Mouse (Mus musculus) forebrain, embryonic 10.5 days (tissue): ENCODE data around the gene Cyp2j5. TPM values are rescaled to one million over a fixed set of nuclear protein-coding genes. Genes with fewer than 3 reads are reported as not detected.

Experiments used
- DNase-seq: peaks from one replicate; pipeline ENCODE4 v3.0.0-alpha.2; 2017; ENCODE audit warnings: low spot score; ENCODE audit errors: extremely low spot score
- H3K27ac ChIP-seq: fragments of 300-500 bp; sonication (generic); 2 replicates; pipeline ENCODE4 v1.5.1; 2016; ENCODE audit warnings: mild to moderate bottlenecking
- H3K27me3 ChIP-seq: fragments of 300-500 bp; sonication (generic); 2 replicates; pipeline ENCODE4 v1.6.1; 2016; ENCODE audit warnings: mild to moderate bottlenecking; ENCODE audit not compliant: poor library complexity, severe bottlenecking
- H3K36me3 ChIP-seq: fragments of 300-500 bp; sonication (generic); replicated peaks from 2 replicates; pipeline ENCODE4 v1.6.1; 2016; ENCODE audit warnings: mild to moderate bottlenecking, moderate library complexity
- H3K4me1 ChIP-seq: fragments of 300-500 bp; sonication (generic); 2 replicates; pipeline ENCODE4 v1.6.1; 2016
- H3K4me3 ChIP-seq: fragments of 300-500 bp; sonication (generic); 2 replicates; pipeline ENCODE4 v1.5.1; 2016; ENCODE audit warnings: mild to moderate bottlenecking, moderate library complexity
- H3K9me3 ChIP-seq: fragments of 300-500 bp; sonication (generic); 2 replicates; pipeline ENCODE4 v1.6.1; 2016; ENCODE audit warnings: mild to moderate bottlenecking, moderate library complexity
- WGBS: fragments of 180-500 bp; shearing (Covaris S2); methylation state at CpG from one replicate; pipeline ENCODE4 v1.1.7; 2016; 5-methylcytosine and 5-hydroxymethylcytosine counted together
- polyA plus RNA-seq: library from polyadenylated mRNA; unstranded; fragments of >200 nt; fragmentation: Nextera tagmentation; extraction: Ambion mirVana; gene quantifications from 2 replicates; pipeline ENCODE4 v1.2.1, GENCODE M21; 2016

Gene Cyp2j5
- polyA plus RNA-seq: not detected in 2 replicates

- no peak for DNase-seq
- H3K36me3 ChIP-seq: no peaks in the 10 kb centered on the region
- H3K4me1 ChIP-seq: no peaks in the 10 kb centered on the region
- no peak within 1 kb of the TSS for H3K27ac ChIP-seq
- no peak within 1 kb of the TSS for H3K4me3 ChIP-seq
- no peaks in the 10 kb centered on the region for H3K9me3 ChIP-seq
- H3K27me3 ChIP-seq: no peaks in the 10 kb centered on the region
- WGBS: 95% methylated on average over 2 of the region's 2 CpGs
Observed at GRCm38 (mm10) chr4:96663991-96664390, at the start of gene Cyp2j5. Gene Cyp2j5, minus strand, starts transcription at chr4:96664154.

DNA sequence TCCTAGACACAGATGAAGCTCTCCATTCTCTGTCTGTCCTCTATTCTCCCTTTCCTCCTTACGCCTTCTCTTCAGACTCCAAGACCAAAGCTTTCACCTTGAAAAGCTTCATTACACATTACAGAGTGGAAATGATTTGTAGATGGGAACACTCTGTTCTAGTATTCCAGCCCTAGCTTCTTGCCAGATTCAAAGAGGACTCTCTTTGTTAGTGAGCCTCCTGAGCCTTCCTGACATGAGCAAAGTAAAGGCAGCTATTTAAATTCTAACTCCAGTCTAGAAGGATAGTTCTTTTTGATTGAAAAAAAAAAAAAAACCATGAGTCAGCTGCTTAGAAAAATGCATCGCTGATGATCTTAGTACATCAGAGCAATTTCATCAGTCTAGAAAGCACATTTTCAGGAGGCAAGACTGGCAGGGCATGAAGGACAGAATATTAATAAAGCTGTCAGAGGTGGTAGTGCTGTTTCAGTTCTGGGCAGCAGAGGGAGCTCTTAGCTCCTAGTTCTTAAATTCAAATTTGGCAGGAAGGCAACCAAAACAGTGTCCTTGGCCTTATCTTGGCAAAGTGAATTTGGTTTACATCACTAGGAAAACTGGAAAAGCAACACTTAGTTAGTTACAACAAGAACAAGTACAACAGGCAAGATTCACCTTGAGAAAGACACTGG, 41.5 kb upstream of the Cyp2j5 start:
- no peak overlapping the region for H3K27ac ChIP-seq
- WGBS: 64% methylated on average over 2 of the region's 2 CpGs

GRCm38 (mm10) chr4:96698218-96698561, 34.2 kb upstream of the Cyp2j5 start:
- Histone ChIP-seq H3K4me1 (peaks cover 17% of the 10 kb centered on the region), H3K9me3 (no peaks in the 10 kb centered on the region), H3K27me3 (no peaks in the 10 kb centered on the region), H3K36me3 (no peaks in the 10 kb centered on the region), H3K4me3 (no peak overlapping the region), H3K27ac (no peak overlapping the region)
- no peak for DNase-seq
- 86% methylated on average over 5 of the region's 5 CpGs for WGBS

More for the DNA sequence above, 41.5 kb upstream of the Cyp2j5 start:
- Histone ChIP-seq H3K4me1 (no peaks in the 10 kb centered on the region), H3K27me3 (no peaks in the 10 kb centered on the region), H3K4me3 (no peak overlapping the region), H3K9me3 (no peaks in the 10 kb centered on the region), H3K36me3 (no peaks in the 10 kb centered on the region)
- DNase-seq: peak; percentile 24

DNA sequence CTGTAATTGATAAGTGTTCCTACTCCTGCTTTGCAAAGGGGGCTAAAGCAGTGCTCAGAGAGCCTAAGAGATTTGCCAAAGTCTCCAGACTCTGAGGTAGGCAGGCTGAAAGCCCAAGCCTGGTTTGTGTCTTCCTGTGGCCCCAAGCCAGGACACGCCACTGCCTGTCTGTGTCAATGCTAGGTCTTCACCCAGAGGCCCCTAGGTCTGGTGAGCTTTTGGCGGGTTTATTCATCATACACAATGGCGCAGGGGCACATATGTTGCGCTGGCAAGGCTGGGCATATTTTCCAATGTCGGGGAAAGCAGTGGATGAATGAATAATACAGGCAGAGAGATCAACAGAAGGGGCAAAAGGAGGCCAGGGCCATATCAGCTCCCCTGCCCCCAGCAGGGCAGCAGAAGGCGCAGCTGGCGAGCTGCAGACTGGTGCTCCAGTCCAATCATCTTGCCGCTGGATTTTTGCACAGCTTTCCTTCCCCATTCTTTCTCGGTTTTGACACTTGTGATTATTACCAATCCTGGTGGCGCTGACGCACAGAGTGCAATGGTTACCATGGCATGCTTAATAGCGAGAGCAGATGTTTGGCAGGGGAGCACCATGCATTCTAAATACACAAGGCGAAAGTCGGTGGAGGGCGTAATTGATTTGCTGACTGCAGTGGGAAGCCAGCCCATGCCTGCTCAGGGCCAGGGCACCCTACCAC, 33.7 kb upstream of the Cyp2j5 start:
- H3K27ac ChIP-seq: peak overlapping the region; percentile 35; the same call in 1 of the 2 replicates
- no peaks in the 10 kb centered on the region for H3K36me3 ChIP-seq
- peaks cover 17% of the 10 kb centered on the region for H3K4me1 ChIP-seq
- DNase-seq: no peak
- no peaks in the 10 kb centered on the region for H3K9me3 ChIP-seq
- no peak overlapping the region for H3K4me3 ChIP-seq
- no peaks in the 10 kb centered on the region for H3K27me3 ChIP-seq
- whole genome bisulfite sequencing: 88% methylated on average over 15 of the region's 15 CpGs

GRCm38 (mm10) chr4:96696614-96697360, 32.8 kb upstream of the Cyp2j5 start:
- no peak overlapping the region for H3K27ac ChIP-seq
- no peaks in the 10 kb centered on the region for H3K9me3 ChIP-seq
- 46% methylated on average over 13 of the region's 13 CpGs for WGBS
- no peaks in the 10 kb centered on the region for H3K27me3 ChIP-seq
- peak; percentile 56 for DNase-seq
- H3K36me3 ChIP-seq: no peaks in the 10 kb centered on the region
- no peak overlapping the region for H3K4me3 ChIP-seq
- H3K4me1 ChIP-seq: peaks cover 17% of the 10 kb centered on the region

GRCm38 (mm10) chr4:96687358-96687803, 23.4 kb upstream of the Cyp2j5 start:
- H3K27ac ChIP-seq: no peak overlapping the region
- 67% methylated on average over 2 of the region's 2 CpGs for WGBS
- H3K4me3 ChIP-seq: no peak overlapping the region
- H3K4me1 ChIP-seq: no peaks in the 10 kb centered on the region
- DNase-seq: no peak
- H3K36me3 ChIP-seq: no peaks in the 10 kb centered on the region
- H3K9me3 ChIP-seq: no peaks in the 10 kb centered on the region
- H3K27me3 ChIP-seq: no peaks in the 10 kb centered on the region

DNA sequence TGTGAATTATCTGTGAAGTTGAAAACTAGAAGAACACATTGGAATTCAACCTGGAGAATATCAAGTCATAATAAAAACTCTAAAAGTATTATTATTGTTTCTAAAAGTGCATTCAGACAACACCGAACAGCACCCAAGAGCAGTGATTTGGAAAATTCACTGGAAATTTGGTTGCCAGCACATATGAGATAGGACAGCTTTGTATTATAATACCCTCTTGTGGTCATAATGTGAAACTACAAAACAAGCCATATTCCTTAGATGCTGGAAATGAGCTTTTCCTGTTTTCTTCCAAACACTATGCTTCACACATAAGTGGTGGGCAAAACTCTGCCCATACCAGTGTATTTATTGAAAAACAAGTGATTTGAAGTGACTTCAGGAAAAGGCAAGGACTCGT, 19.5 kb upstream of the Cyp2j5 start:
- Histone ChIP-seq H3K36me3 (no peaks in the 10 kb centered on the region), H3K4me3 (no peak overlapping the region), H3K27me3 (no peaks in the 10 kb centered on the region), H3K27ac (no peak overlapping the region), H3K4me1 (no peaks in the 10 kb centered on the region), H3K9me3 (no peaks in the 10 kb centered on the region)
- DNase-seq: no peak
- 55% methylated on average over 2 of the region's 2 CpGs for WGBS

DNA sequence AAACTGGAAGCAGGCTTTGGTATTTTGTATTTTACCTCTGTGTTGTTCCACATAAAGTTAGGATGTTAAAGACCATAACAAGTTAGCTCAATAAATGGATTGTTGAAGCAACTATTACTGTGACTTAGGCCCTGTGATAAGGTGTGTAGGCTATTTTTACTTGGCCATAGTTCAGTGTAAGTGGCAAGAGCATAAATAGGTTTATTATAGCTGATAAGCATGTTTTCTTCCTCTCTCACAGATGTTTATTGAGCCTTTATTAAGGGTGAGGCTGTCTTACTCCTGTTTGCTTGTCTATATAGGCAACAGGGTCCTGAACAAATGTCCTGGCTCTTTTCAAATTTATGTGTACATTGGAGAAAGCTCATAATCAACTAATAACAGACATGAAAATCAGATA, 17.0 kb upstream of the Cyp2j5 start:
- Histone ChIP-seq H3K36me3 (no peaks in the 10 kb centered on the region), H3K4me1 (no peaks in the 10 kb centered on the region), H3K9me3 (no peaks in the 10 kb centered on the region), H3K27ac (no peak overlapping the region), H3K27me3 (no peaks in the 10 kb centered on the region), H3K4me3 (no peak overlapping the region)
- no peak for DNase-seq

- Histone ChIP-seq H3K36me3 (no peaks in the 10 kb centered on the region), H3K4me3 (no peak overlapping the region), H3K9me3 (no peaks in the 10 kb centered on the region), H3K4me1 (no peaks in the 10 kb centered on the region), H3K27me3 (no peaks in the 10 kb centered on the region), H3K27ac (no peak overlapping the region)
- no peak for DNase-seq
- WGBS: 14% methylated on average over 1 of the region's 1 CpGs
Observed at GRCm38 (mm10) chr4:96680233-96680632, 16.3 kb upstream of the Cyp2j5 start.

DNA sequence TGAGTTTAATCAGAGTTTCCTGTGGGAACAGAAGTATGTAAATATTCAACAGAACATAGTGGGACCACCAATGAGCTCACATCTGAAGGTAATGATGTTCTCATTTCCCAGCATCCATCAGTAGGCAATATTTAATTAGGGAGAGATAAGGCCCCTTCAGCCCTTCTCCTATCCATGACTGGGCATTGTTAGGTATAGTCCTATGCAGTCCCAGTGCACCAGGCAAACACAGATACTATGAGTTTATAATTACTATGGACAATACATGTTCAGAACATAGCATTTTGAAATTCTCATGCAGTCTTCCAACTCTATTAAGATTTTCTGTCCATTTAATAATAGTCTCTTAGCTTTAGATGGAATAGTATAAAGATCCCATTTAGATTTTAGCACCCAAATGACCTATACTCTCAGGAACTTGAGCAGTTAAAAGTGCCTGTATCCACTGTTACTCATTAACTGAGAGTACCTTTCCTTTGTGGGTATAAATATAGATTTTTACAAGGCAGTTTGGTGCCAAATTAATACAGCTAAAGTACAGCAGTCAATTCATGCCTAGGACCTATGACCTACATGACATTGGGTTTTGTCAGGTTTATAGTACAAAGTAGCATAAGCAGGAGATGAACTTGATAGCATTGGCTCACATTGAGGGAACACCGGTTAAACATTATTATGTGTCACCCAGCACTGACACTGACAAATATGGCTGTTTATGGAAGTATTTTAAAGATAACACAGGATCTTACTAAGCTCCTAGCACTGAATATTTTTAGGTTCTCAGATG, 907 bp upstream of the Cyp2j5 start:
- DNase-seq: no peak
- 97% methylated on average over 1 of the region's 1 CpGs for WGBS
- H3K4me1 ChIP-seq: no peaks in the 10 kb centered on the region
- H3K27me3 ChIP-seq: no peaks in the 10 kb centered on the region
- no peak overlapping the region for H3K27ac ChIP-seq
- H3K9me3 ChIP-seq: no peaks in the 10 kb centered on the region
- H3K36me3 ChIP-seq: no peaks in the 10 kb centered on the region
- no peak overlapping the region for H3K4me3 ChIP-seq

- no peak overlapping the region for H3K27ac ChIP-seq
- no peaks in the 10 kb centered on the region for H3K36me3 ChIP-seq
- 90% methylated on average over 1 of the region's 1 CpGs for WGBS
- H3K9me3 ChIP-seq: no peaks in the 10 kb centered on the region
- no peak for DNase-seq
- H3K4me3 ChIP-seq: no peak overlapping the region
- no peaks in the 10 kb centered on the region for H3K4me1 ChIP-seq
- H3K27me3 ChIP-seq: no peaks in the 10 kb centered on the region
Observed at GRCm38 (mm10) chr4:96635455-96635854, 28.5 kb downstream of the Cyp2j5 start.

DNA sequence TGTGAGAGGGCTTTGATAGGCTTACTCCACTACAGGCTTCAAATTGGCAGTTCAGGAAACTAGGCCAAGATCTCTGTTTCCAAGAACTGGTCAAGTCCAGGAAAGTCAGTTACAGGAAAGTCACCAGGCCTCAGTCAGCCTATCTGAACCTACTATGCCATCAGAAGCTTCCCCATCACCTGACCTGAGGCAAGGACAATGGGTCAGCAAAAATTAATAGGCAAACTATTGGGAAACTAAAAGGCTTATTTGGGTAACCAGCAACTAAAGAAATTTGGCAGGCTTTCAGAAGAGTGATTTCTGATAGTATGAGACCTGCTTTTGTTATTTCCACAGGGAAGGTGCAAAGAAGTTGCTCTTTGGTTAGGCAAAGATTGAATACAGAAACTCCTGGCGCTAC, 41.5 kb downstream of the Cyp2j5 start:
- no peak overlapping the region for H3K4me3 ChIP-seq
- H3K36me3 ChIP-seq: no peaks in the 10 kb centered on the region
- WGBS: 93% methylated on average over 1 of the region's 1 CpGs
- H3K4me1 ChIP-seq: no peaks in the 10 kb centered on the region
- no peaks in the 10 kb centered on the region for H3K27me3 ChIP-seq
- H3K27ac ChIP-seq: no peak overlapping the region
- H3K9me3 ChIP-seq: peaks cover 13% of the 10 kb centered on the region; the same call in 1 of the 2 replicates
- no peak for DNase-seq
